Mouse (Mus musculus) hindbrain, postnatal 0 days (tissue): ENCODE results near the gene Mcam. TPM values are rescaled to one million over a fixed set of nuclear protein-coding genes. Genes with fewer than 3 reads are reported as not detected.

Experiments
- ATAC-seq: fragments of 200-750 bp; cut with Nextera tagmentation; 2 replicates; pipeline ENCODE4 v1.8.0; 2017; ENCODE audit warnings: mild to moderate bottlenecking, moderate TSS enrichment, moderate library complexity
- DNase-seq: peaks from one replicate; pipeline ENCODE4 v3.0.0-alpha.2; 2015; ENCODE audit warnings: low spot score
- H3K27ac ChIP-seq: fragments of 300-500 bp; sonication (generic); 2 replicates; pipeline ENCODE4 v1.5.1; 2014; ENCODE audit warnings: mild to moderate bottlenecking
- H3K27me3 ChIP-seq: fragments of 300-500 bp; sonication (generic); 2 replicates; pipeline ENCODE4 v1.6.1; 2014; ENCODE audit warnings: low read length, mixed read lengths; ENCODE audit not compliant: insufficient read depth
- H3K36me3 ChIP-seq: fragments of 300-500 bp; sonication (generic); 2 replicates; pipeline ENCODE4 v1.6.1; 2014; ENCODE audit warnings: low read length, mixed read lengths; ENCODE audit not compliant: insufficient read depth
- H3K4me1 ChIP-seq: fragments of 300-500 bp; sonication (generic); 2 replicates; pipeline ENCODE4 v1.6.1; 2014; ENCODE audit warnings: antibody characterized with exemption, low read length, mixed read lengths; ENCODE audit not compliant: insufficient read depth
- H3K4me2 ChIP-seq: fragments of 300-500 bp; sonication (generic); 2 replicates; pipeline ENCODE4 v1.6.1; 2014; ENCODE audit warnings: low read depth, mild to moderate bottlenecking, low read length, moderate library complexity, mixed read lengths
- H3K4me3 ChIP-seq: fragments of 300-500 bp; sonication (generic); 2 replicates; pipeline ENCODE4 v1.5.1; 2014; ENCODE audit warnings: low read length
- H3K9ac ChIP-seq: fragments of 300-500 bp; sonication (generic); replicated peaks from 2 replicates; pipeline ENCODE4 v1.6.1; 2014; ENCODE audit warnings: mild to moderate bottlenecking, low read length, moderate library complexity, mixed read lengths
- H3K9me3 ChIP-seq: fragments of 300-500 bp; sonication (generic); 2 replicates; pipeline ENCODE4 v1.6.1; 2016; ENCODE audit warnings: low read length, mixed read lengths
- CTCF ChIP-seq: IDR thresholded peaks from 2 replicates; pipeline ENCODE4 v1.5.1; 2016; ENCODE audit warnings: antibody characterized with exemption, control low read depth, low read depth
- WGBS: fragments of 180-500 bp; shearing (Covaris S2); extraction: QIAGEN DNeasy Blood & Tissue Kit; methylation state at CpG from one replicate; pipeline ENCODE4 v1.1.7; 2014; 5-methylcytosine and 5-hydroxymethylcytosine counted together
- polyA plus RNA-seq: library from polyadenylated mRNA; unstranded; fragments of >200 nt; fragmentation: Nextera tagmentation; extraction: Ambion mirVana; gene quantifications from 2 replicates; pipeline ENCODE4 v1.2.1, GENCODE M21; 2015
- total RNA-seq: library from RNA; depleted of rRNA; stranded (reverse); fragments of >200 nt; gene quantifications from 2 replicates; pipeline ENCODE4 v1.2.3, GENCODE M21; 2014

The Mcam gene
- total and polyA plus RNA-seq, 2 experiments from 2014 or later = 8.0 to 23.7 TPM

GRCm38 (mm10) chr9:44134851-44135730 is 822 bp downstream of the Mcam start:
- Histone ChIP-seq H3K4me1 (peaks cover 8% of the 10 kb centered on the region), H3K27me3 (peaks cover 21% of the 10 kb centered on the region; the same call in 1 of the 2 replicates), H3K36me3 (no peaks in the 10 kb centered on the region), H3K27ac (no peak overlapping the region), H3K9ac (peak overlapping the region; percentile 39; the same call in 1 of the 2 replicates), H3K9me3 (no peaks in the 10 kb centered on the region), H3K4me3 (peak overlapping the region; percentile 42), H3K4me2 (peak overlapping the region; percentile 63)
- ATAC-seq (peak; percentile 44), DNase-seq (peak; percentile 67)
- 1% methylated on average over 48 of the region's 49 CpGs for WGBS
- TF ChIP-seq CTCF = no peak

- no peak overlapping the region for H3K27ac ChIP-seq
- peaks cover 8% of the 10 kb centered on the region for H3K4me1 ChIP-seq
- no peak overlapping the region for H3K9ac ChIP-seq
- 43% methylated on average over 7 of the region's 7 CpGs for WGBS
- peak overlapping the region; percentile 42; the same call in 1 of the 2 replicates for H3K4me3 ChIP-seq
- peaks cover 21% of the 10 kb centered on the region; the same call in 1 of the 2 replicates for H3K27me3 ChIP-seq
- H3K36me3 ChIP-seq = no peaks in the 10 kb centered on the region
- no peak for TF ChIP-seq CTCF
- ATAC-seq (peak; percentile 43; the same call in 1 of the 2 replicates), DNase-seq (no peak)
- H3K4me2 ChIP-seq = peak overlapping the region; percentile 63
- H3K9me3 ChIP-seq = no peaks in the 10 kb centered on the region
These were observed 1.6 kb downstream of the Mcam start for GRCm38 (mm10) chr9:44135731-44136411.

- 0 out of 2 replicates have a peak, but pooled peaks cover 17% of the 10 kb centered on the region for H3K27me3 ChIP-seq
- no peak overlapping the region for H3K27ac ChIP-seq
- no peak for ATAC-seq
- peaks cover 8% of the 10 kb centered on the region for H3K4me1 ChIP-seq
- H3K4me2 ChIP-seq = no peak overlapping the region
- no peak overlapping the region for H3K9ac ChIP-seq
- H3K9me3 ChIP-seq = no peaks in the 10 kb centered on the region
- WGBS = 68% methylated on average over 4 of the region's 4 CpGs
- no peak overlapping the region for H3K4me3 ChIP-seq
- no peaks in the 10 kb centered on the region for H3K36me3 ChIP-seq
- TF ChIP-seq CTCF = no peak
- DNase-seq = no peak
These were observed 3.6 kb downstream of the Mcam start for GRCm38 (mm10) chr9:44137846-44138245.

- Histone ChIP-seq H3K9me3 (no peaks in the 10 kb centered on the region), H3K4me2 (no peak overlapping the region), H3K4me3 (no peak overlapping the region), H3K9ac (no peak overlapping the region), H3K27me3 (no peaks in the 10 kb centered on the region), H3K27ac (no peak overlapping the region), H3K4me1 (no peaks in the 10 kb centered on the region), H3K36me3 (0 out of 2 replicates have a peak, but pooled peaks cover 5% of the 10 kb centered on the region)
- DNase-seq (no peak), ATAC-seq (no peak)
- 49% methylated on average over 5 of the region's 5 CpGs for WGBS
- TF ChIP-seq CTCF = no peak
These were observed 7.7 kb downstream of the Mcam start for GRCm38 (mm10) chr9:44141951-44142350.

- H3K9ac ChIP-seq = no peak overlapping the region
- no peak overlapping the region for H3K27ac ChIP-seq
- H3K36me3 ChIP-seq = 0 out of 2 replicates have a peak, but pooled peaks cover 5% of the 10 kb centered on the region
- TF ChIP-seq CTCF = no peak
- no peak overlapping the region for H3K4me2 ChIP-seq
- no peak for DNase-seq
- no peaks in the 10 kb centered on the region for H3K27me3 ChIP-seq
- WGBS = 58% methylated on average over 5 of the region's 5 CpGs
- H3K4me3 ChIP-seq = no peak overlapping the region
- no peaks in the 10 kb centered on the region for H3K4me1 ChIP-seq
- no peak for ATAC-seq
- no peaks in the 10 kb centered on the region for H3K9me3 ChIP-seq
These were observed 9.2 kb downstream of the Mcam start for GRCm38 (mm10) chr9:44143421-44143820.

- H3K9ac ChIP-seq = no peak overlapping the region
- 0 out of 2 replicates have a peak, but pooled peaks cover 8% of the 10 kb centered on the region for H3K36me3 ChIP-seq
- ATAC-seq (0 out of 2 replicates have a peak, but pooled peaks have one; percentile 55), DNase-seq (peak; percentile 38)
- peak; percentile 29 for TF ChIP-seq CTCF
- H3K4me3 ChIP-seq = no peak overlapping the region
- no peaks in the 10 kb centered on the region for H3K27me3 ChIP-seq
- H3K27ac ChIP-seq = no peak overlapping the region
- no peak overlapping the region for H3K4me2 ChIP-seq
- 27% methylated on average over 7 of the region's 8 CpGs for WGBS
- H3K9me3 ChIP-seq = no peaks in the 10 kb centered on the region
- H3K4me1 ChIP-seq = no peaks in the 10 kb centered on the region
These were observed 9.9 kb downstream of the Mcam start for GRCm38 (mm10) chr9:44144023-44144717.
